Mouse (Mus musculus): ENCODE measurements around the gene Chaf1a.

- TF ChIP-seq USF1 (IDR thresholded peaks at IDR 0.05; ENCODE audit: low read depth), result no peak
- no peak for TF ChIP-seq CTCF (IDR thresholded peaks at IDR 0.05; ENCODE audit: control insufficient read depth, insufficient read depth, insufficient read length)
- no peak for TF ChIP-seq MYOG (IDR thresholded peaks at IDR 0.05; ENCODE audit: control insufficient read depth, extremely low read depth, insufficient read length)
- no peak for TF ChIP-seq MAX (IDR thresholded peaks at IDR 0.05)
These were observed 5.0 kb upstream of the Chaf1a start for GRCm38 (mm10) chr17:56035216-56035615.

Data from C2C12 (cell line).